Mouse (Mus musculus) bone marrow macrophage, adult 2 months (primary cell): Measurements from ENCODE around the gene Lrsam1.

Source experiments
- CTCF ChIP-seq: IDR thresholded peaks from 2 replicates; pipeline ENCODE4 v1.5.1; 2012; ENCODE audit warnings: low read depth, mild to moderate bottlenecking, low read length, moderate library complexity
- POLR2A ChIP-seq: IDR thresholded peaks from 2 replicates; pipeline ENCODE4 v1.6.1; 2012; ENCODE audit warnings: mild to moderate bottlenecking, low read depth, low read length, borderline replicate concordance

DNA sequence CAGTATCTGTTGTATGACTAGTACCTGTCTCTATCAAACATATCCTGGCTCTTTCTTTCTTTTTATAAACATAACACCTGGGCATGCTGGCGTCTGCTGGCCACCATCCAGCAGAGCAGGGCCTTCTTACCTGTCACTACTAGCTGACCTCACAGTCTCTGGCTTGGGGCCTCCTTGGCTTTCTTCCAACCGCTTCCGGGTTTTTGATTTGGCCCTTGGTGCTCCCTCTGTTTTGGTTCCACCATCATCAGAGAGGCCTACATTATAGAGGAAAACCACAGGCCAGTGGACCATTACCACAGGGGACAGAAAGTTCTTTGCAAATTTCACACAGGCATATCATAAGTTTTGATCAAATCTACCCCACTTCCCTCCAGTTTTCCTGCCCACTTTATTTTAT lies 28.0 kb upstream of the Lrsam1 start:
- TF ChIP-seq POLR2A (no peak), CTCF (no peak)
